Mouse (Mus musculus) embryo, embryonic 10.5 days (tissue): ENCODE measurements at regions not wholly inside any gene's neighbourhood (a gene's known extent, or its start where the extent isn't known, plus 50 kb on each side); places are given as distances from the start of the nearest gene placed in this dataset.

Source experiments
- DNase-seq: peaks from one replicate; pipeline ENCODE4 v3.0.0-alpha.2; 2015; ENCODE audit warnings: low spot score

- no peak for DNase-seq
Observed at GRCm38 (mm10) chr5:47508689-47509301, 474.1 kb upstream of the Slit2 start.

GRCm38 (mm10) chr5:47522161-47522942, 460.6 kb upstream of the Slit2 start:
- DNase-seq: peak; percentile 16

GRCm38 (mm10) chr5:47528671-47529070, 454.3 kb upstream of the Slit2 start:
- DNase-seq: no peak

GRCm38 (mm10) chr5:47537532-47537931, 445.4 kb upstream of the Slit2 start:
- no peak for DNase-seq

GRCm38 (mm10) chr5:47542248-47542647, 440.7 kb upstream of the Slit2 start:
- no peak for DNase-seq

- peak; percentile 10 for DNase-seq
Observed at GRCm38 (mm10) chr5:47556717-47557116, 426.2 kb upstream of the Slit2 start.

- peak; percentile 60 for DNase-seq
Observed at GRCm38 (mm10) chr5:47557152-47557800, 425.7 kb upstream of the Slit2 start.
